Mouse (Mus musculus) heart, postnatal 4 days (tissue): ENCODE measurements around the gene Ambp. TPM values are rescaled to one million over a fixed set of nuclear protein-coding genes. Genes with fewer than 3 reads are reported as not detected.
A peak's percentile ranks its signal among the peaks of the same experiment; 100 is the strongest.

Experiments used
- DNase-seq: peaks from one replicate; pipeline ENCODE4 v3.0.0; 2021
- total RNA-seq, 2 experiments: library from RNA; stranded (reverse); gene quantifications; 2 replicates each; pipeline ENCODE4 v1.2.3; 2021

Gene Ambp
- total RNA-seq, 2 experiments from 2014 or later, result not detected

GRCm38 (mm10) chr4:63118639-63119437, 35.8 kb downstream of the Ambp start:
- DNase-seq, result peak; percentile 90

GRCm38 (mm10) chr4:63105651-63106050, 48.9 kb downstream of the Ambp start:
- no peak for DNase-seq

GRCm38 (mm10) chr4:63102025-63102424, 52.6 kb downstream of the Ambp start:
- DNase-seq, result no peak

- DNase-seq, result no peak
Measured at GRCm38 (mm10) chr4:63100478-63100877, 54.1 kb downstream of the Ambp start.

GRCm38 (mm10) chr4:63097603-63098002, 57.0 kb downstream of the Ambp start:
- peak; percentile 76 for DNase-seq

Other genes with a start within 250 kb of the Ambp start
- 1 to 10 TPM; 8.0 to 9.3 TPM for gene Zfp618, start 189.2 kb downstream of the Ambp start, total RNA-seq
- not detected for gene Kif12, start 17.3 kb upstream of the Ambp start, total RNA-seq
- gene Col27a1, start 59.2 kb upstream of the Ambp start, total RNA-seq, result 1 to 10 TPM; 6.5 TPM
- not detected for gene Orm1, start 189.8 kb upstream of the Ambp start, total RNA-seq
- not detected for gene Orm3, start 201.4 kb upstream of the Ambp start, total RNA-seq
- gene Orm2, start 207.7 kb upstream of the Ambp start, total RNA-seq, result not detected
- 1 to 10 TPM; 4.8 to 5.3 TPM for gene Akna, start 248.6 kb upstream of the Ambp start, total RNA-seq